Mouse (Mus musculus) ES-Bruce4 (cell line): ENCODE data around the gene Tsr1. TPM values are rescaled to one million over a fixed set of nuclear protein-coding genes. Genes with fewer than 3 reads are reported as not detected.

Source experiments
- H3K27ac ChIP-seq: 2 replicates; pipeline ENCODE4 v1.5.1; 2012; ENCODE audit warnings: low read length, inconsistent platforms; ENCODE audit not compliant: insufficient read depth
- H3K27me3 ChIP-seq: 2 replicates; pipeline ENCODE4 v1.6.1; 2012; ENCODE audit warnings: mild to moderate bottlenecking, low read length, inconsistent platforms; ENCODE audit not compliant: control insufficient read depth, poor library complexity, insufficient read depth, severe bottlenecking
- H3K36me3 ChIP-seq: 2 replicates; pipeline ENCODE4 v1.6.1; 2012; ENCODE audit warnings: inconsistent platforms, mild to moderate bottlenecking, low read length, moderate library complexity; ENCODE audit not compliant: control insufficient read depth, poor library complexity, insufficient read depth, severe bottlenecking
- H3K4me1 ChIP-seq: one replicate; pipeline ENCODE4 v1.8.1; 2011; ENCODE audit warnings: low read length; ENCODE audit not compliant: control insufficient read depth, insufficient read depth
- H3K4me3 ChIP-seq: 2 replicates; pipeline ENCODE4 v1.5.1; 2011; ENCODE audit warnings: low read depth, mild to moderate bottlenecking, low read length
- H3K9ac ChIP-seq: 2 replicates; pipeline ENCODE4 v1.6.1; 2012; ENCODE audit warnings: low read depth, mild to moderate bottlenecking, inconsistent platforms; ENCODE audit not compliant: poor library complexity, severe bottlenecking
- H3K9me3 ChIP-seq: replicated peaks from 2 replicates; pipeline ENCODE4 v1.6.1; 2012; ENCODE audit warnings: mild to moderate bottlenecking, low read length, inconsistent platforms; ENCODE audit not compliant: control insufficient read depth, poor library complexity, insufficient read depth, severe bottlenecking
- CTCF ChIP-seq: IDR thresholded peaks from one replicate; pipeline ENCODE4 v1.8.1; 2011; ENCODE audit warnings: low read depth, low read length
- EP300 ChIP-seq: IDR thresholded peaks from 2 replicates; pipeline ENCODE4 v1.6.1; 2011; ENCODE audit warnings: low read depth, low read length; ENCODE audit not compliant: insufficient read depth
- POLR2A ChIP-seq: IDR thresholded peaks from one replicate; pipeline ENCODE4 v1.8.1; 2011; ENCODE audit warnings: low read length; ENCODE audit not compliant: insufficient read depth
- polyA plus RNA-seq: library from polyadenylated mRNA; stranded (reverse); fragments of >200 nt; gene quantifications from 2 replicates; pipeline ENCODE4 v1.2.4, GENCODE M21; 2011; ENCODE audit warnings: low read depth; ENCODE audit not compliant: missing spikeins, insufficient read depth, insufficient read length

The Tsr1 gene
- polyA plus RNA-seq, 1 experiment, result 105 TPM

DNA sequence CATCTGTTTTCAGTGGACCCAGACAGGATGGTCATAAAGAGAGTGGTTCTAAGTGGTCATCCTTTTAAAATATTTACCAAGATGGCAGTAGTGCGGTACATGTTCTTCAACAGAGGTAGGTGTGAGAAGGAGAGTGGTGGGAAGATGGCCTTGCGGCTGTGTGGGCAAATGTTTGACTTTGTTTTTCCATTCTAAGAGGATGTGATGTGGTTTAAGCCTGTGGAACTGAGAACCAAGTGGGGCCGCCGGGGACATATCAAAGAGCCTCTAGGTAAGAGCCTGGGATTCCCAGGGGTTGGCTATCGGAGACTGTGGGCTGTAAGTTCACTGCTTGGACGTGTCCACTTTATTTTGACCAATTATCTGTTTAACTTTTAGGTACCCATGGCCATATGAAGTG, 10.0 kb downstream of the Tsr1 start:
- H3K9me3 ChIP-seq, result no peaks in the 10 kb centered on the region
- TF ChIP-seq POLR2A (no peak), CTCF (no peak), EP300 (no peak)
- H3K27ac ChIP-seq, result no peak overlapping the region
- no peak overlapping the region for H3K9ac ChIP-seq
- H3K4me1 ChIP-seq, result no peaks in the 10 kb centered on the region
- no peaks in the 10 kb centered on the region for H3K27me3 ChIP-seq
- peaks cover 74% of the 10 kb centered on the region for H3K36me3 ChIP-seq
- no peak overlapping the region for H3K4me3 ChIP-seq

DNA sequence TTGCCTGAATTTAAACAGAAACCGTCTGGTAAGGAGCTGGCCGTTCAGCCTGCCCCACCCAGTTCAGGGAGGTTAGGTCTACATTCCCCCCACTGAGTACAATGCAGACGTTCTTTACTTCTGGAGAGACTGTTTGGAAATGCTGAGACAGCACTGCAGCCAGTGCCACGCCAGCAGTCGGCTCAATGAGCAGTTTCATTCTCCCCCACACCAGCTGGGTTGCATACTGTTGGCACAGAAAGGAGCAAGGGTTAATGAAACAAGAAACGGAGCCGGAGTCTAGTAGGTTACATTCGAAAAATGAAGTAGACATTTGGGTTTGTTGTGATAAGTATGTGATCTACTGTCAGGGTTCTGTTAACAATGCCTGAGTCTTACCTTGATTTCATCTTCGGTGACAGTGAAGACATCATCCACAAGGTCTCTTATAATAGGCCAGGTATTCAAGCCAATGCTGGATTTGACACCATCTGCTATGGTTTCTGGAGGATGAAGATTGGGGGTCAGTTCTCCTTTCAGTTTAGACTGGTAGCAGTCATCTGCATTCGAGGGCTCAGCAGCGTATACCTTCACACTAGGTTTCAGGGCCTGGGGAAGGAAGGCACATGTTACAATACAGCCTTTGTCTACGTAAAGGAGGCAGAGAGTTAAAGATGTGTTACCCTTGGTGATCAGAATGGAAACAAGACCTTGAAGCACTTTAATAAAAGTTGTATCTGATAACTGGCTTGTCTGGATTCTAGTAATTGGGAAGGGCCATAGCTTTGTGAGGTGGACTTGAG, 10.9 kb downstream of the Tsr1 start:
- Histone ChIP-seq H3K4me1 (no peaks in the 10 kb centered on the region), H3K9me3 (no peaks in the 10 kb centered on the region), H3K27ac (no peak overlapping the region), H3K4me3 (no peak overlapping the region), H3K27me3 (no peaks in the 10 kb centered on the region), H3K36me3 (peaks cover 65% of the 10 kb centered on the region), H3K9ac (no peak overlapping the region)
- TF ChIP-seq EP300, result no peak

DNA sequence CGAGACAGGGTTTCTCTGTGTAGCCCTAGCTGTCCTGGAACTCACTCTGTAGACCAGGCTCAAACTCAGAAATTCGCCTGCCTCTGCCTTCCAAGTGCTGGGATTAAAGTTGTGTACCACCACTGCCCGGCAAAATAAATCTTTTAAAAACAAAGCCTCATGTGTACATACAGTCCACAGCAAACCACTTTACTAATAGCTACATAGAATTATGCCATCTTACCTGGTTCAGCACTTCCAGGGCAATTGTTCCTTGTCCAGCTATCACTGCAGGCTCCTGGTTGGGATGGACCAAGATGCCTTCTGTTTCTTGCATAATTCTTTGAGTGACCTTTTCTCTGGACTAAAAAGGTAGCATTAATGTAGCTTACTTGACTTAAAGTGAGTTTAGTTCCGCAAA, 12.1 kb downstream of the Tsr1 start:
- Histone ChIP-seq H3K9me3 (no peaks in the 10 kb centered on the region), H3K27ac (no peak overlapping the region), H3K36me3 (peaks cover 53% of the 10 kb centered on the region), H3K27me3 (no peaks in the 10 kb centered on the region), H3K4me3 (no peak overlapping the region), H3K4me1 (no peaks in the 10 kb centered on the region), H3K9ac (no peak overlapping the region)
- no peak for TF ChIP-seq POLR2A
- TF ChIP-seq EP300, result no peak
- TF ChIP-seq CTCF, result no peak

DNA sequence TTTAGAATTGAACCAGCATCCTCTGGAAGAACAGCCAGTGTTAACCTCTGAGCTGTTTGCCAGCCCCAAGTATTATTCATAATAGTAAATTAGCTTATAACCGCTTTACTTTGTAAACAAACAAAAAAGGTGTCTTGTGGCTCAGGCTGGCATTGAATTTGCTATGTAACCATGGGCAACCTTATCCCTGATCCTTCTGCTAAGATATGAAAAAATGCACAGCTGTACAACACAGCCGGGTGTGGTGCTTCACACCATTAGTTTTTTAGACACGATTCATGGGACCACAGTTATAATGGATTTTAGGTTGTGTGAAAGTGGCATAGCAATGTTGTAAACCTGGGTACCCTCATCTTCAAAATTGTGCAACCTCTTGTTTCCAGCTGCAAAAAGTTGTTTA, 14.6 kb downstream of the Tsr1 start:
- Histone ChIP-seq H3K27ac (no peak overlapping the region), H3K27me3 (no peaks in the 10 kb centered on the region), H3K36me3 (peaks cover 28% of the 10 kb centered on the region), H3K4me1 (no peaks in the 10 kb centered on the region), H3K9ac (no peak overlapping the region), H3K4me3 (no peak overlapping the region), H3K9me3 (no peaks in the 10 kb centered on the region)
- no peak for TF ChIP-seq EP300
- TF ChIP-seq CTCF, result no peak
- no peak for TF ChIP-seq POLR2A

DNA sequence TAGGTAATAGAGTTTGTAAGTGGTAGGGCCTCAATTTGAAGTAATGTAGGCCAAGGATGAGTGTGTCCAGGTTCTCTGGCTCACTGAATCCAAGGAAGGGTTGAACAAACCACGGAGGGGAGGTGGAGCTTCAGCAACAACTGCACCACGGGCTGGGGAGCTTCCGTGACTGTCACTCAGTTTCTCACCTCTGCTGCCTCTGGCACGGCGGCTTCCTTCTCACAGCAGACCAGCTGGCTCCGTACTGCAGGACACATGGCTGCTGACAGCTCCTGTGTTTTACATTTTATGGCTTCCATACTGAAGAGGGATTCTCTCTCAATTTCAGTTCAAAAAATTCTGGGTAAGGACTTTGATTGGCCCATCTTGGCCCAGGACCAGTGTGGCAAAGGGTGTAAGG, 21.4 kb downstream of the Tsr1 start:
- H3K9me3 ChIP-seq, result no peaks in the 10 kb centered on the region
- H3K36me3 ChIP-seq, result peaks cover 6% of the 10 kb centered on the region; the same call in 1 of the 2 replicates
- H3K9ac ChIP-seq, result no peak overlapping the region
- no peaks in the 10 kb centered on the region for H3K27me3 ChIP-seq
- H3K4me1 ChIP-seq, result no peaks in the 10 kb centered on the region
- H3K27ac ChIP-seq, result no peak overlapping the region
- TF ChIP-seq POLR2A (no peak), EP300 (no peak), CTCF (no peak)
- H3K4me3 ChIP-seq, result no peak overlapping the region

DNA sequence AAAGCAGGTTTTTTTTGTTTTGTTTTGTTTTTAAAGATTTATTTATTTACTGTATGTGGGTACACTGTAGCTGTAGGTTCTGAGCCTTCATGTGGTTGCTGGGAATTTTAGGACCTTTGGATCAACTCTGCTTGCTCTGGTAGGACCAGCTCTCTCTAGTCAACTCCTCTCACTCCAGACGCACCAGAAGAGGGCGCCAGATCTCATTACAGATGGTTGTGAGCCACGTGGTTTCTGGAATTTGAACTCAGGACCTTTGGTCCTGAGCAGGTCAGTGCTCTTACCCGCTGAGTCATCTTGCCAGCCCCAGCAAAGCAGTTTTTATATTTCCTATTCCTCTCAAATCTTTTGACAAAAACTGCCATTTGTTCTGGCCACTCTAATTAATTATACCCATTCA, 26.3 kb downstream of the Tsr1 start:
- TF ChIP-seq POLR2A (no peak), EP300 (no peak), CTCF (peak; percentile 63)
- H3K36me3 ChIP-seq, result peaks cover 2% of the 10 kb centered on the region; the same call in 1 of the 2 replicates
- H3K4me3 ChIP-seq, result no peak overlapping the region
- no peak overlapping the region for H3K27ac ChIP-seq
- no peaks in the 10 kb centered on the region for H3K4me1 ChIP-seq
- no peaks in the 10 kb centered on the region for H3K27me3 ChIP-seq
- H3K9me3 ChIP-seq, result no peaks in the 10 kb centered on the region
- no peak overlapping the region; the same call in 1 of the 2 replicates for H3K9ac ChIP-seq
